Mouse (Mus musculus) lung, postnatal 25 days (tissue): ENCODE results near the gene Accs.

ENCODE experiments used
- DNase-seq: peaks from one replicate; pipeline ENCODE4 v3.0.0; 2022; ENCODE audit warnings: low spot score

Accs gene

DNA sequence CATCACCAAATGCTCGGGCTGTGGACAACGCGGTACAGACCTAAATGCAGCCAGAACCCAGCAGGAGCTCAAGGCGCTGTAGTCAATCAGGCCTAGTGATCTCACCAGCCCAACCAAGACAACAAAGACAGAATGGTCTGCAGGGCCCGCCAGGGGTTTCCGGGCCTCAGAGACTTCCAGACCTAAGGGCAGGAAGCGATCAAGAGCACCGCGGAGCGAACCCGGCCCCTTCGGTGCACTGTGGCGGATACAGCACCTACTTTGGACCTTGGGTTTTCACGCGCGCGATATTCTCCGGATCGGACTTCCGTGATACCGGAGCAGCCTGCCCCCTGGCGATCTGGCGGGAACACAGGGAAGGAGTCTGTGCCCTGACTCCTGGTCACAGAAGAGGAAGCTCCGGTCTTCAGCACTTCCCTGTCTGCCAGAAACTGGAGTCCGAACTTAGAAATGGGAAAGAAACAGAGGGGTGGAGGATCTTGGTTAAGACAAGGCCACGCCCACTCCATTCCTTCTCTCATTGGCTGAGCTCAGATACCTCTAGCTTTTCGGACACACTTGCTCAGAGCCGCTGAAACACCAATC, at the start of gene Accs:
Gene Accs (minus strand): TSS at position 439 of the 585 bp plus-strand sequence.
- DNase-seq, result peak; percentile 85

DNA sequence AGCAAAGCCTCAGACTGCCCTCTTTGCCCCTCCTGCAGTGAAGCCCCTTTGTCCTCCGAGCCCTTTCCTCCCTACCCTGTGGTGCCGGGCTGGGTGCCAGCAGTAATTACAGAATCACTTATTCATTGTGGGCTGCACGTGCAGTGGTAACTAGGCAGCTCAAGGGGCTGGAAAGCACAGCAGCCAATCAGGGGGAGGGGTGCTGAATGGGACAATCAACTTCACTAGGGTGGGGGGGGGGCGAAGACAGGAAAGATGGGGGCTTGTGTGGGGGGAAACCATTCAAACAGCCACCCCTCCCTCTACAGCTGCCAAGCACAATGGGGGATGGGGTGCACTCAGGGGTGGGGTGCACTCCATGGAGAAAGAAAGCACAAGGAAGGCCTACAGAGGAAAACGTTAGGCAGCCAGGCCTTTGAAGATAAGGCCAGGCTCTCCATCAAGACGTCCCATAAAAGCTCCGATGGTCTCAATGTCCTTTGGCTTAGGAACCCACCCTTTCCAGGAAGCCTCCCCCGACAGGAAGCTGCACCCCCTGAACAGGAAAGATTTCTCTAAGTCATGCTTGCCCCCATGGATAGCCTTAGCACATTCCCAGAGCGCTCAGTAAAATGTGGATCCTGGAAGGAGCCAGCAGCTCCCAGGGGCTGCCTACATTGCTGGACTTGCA, 42.0 kb upstream of the Accs start:
- peak; percentile 69 for DNase-seq

DNA sequence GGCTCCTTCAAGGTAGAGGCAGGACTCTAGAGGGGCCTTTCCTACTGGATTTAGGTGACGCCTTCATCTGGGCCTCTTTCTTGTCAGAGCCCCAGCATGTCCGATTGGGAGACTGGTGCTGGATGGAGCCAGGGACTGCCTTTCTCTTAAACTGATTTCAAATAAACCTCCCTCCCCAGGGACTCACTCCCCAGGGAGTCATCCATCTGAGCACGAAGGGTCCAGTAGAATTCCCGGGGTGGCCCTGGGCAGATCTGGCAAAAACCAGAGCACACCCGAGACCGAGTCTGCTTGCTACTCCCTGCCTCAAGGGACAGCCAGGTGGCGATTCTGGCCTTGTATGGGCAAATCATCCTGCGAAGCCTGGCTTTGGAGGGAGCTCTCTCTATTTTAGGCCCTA, 40.4 kb upstream of the Accs start:
- DNase-seq, result no peak

DNA sequence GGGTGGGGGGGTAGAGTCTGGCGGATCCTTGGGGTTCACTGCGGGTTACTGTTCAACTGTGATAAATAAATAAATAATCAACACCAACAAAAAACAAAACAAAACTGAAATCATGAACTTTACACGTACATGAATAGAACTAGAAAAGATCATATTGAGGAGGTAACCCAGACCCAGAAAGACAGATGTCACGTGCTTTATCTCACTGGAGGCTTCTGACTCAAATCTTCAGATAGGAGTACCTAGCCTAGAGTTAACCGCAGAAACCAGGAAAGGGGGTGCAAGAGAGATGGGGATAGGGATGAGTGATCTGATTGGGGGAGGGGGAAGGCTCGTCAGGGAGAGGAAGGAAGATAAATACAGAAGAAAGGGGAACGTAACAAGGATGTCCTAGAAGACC, 39.3 kb upstream of the Accs start:
- DNase-seq, result no peak

DNA sequence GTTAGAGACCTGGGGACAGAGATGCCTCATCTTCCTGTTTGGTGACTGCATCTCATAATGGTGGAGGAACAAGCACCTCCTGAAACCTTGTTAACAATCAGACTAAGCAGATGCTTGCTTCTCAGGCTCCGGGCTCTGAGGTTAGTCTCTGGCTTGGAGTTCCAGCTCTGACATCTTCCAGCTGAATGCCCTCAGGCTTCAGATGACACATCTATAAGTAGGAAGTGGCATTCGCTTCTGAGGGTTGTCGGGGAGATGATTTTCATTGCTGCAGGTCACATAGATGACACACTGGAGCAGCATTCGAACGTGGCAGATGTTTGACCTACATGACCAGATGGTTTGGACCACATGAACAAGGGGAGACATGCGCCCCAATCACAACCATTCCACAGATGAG, 38.6 kb upstream of the Accs start:
- no peak for DNase-seq

DNA sequence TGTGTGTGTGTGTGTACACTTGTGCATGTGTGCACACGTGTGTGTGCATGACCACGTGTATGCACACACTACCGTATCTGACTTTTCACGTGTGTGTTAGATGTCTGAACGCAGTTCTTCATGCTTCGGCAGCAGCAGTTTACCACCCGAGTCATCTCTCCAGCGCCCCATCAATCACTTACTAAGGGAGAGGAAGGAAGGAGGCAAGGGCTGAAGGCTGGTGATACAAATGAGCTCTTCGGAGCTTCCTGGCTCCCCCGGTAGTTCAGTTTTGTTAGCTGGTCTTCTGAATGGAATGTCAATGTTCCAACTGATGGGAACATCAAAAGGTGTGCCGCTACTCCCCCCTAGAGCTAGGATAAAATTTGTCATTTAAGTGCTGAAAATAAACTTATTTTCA, 37.5 kb upstream of the Accs start:
- DNase-seq, result peak; percentile 62

DNA sequence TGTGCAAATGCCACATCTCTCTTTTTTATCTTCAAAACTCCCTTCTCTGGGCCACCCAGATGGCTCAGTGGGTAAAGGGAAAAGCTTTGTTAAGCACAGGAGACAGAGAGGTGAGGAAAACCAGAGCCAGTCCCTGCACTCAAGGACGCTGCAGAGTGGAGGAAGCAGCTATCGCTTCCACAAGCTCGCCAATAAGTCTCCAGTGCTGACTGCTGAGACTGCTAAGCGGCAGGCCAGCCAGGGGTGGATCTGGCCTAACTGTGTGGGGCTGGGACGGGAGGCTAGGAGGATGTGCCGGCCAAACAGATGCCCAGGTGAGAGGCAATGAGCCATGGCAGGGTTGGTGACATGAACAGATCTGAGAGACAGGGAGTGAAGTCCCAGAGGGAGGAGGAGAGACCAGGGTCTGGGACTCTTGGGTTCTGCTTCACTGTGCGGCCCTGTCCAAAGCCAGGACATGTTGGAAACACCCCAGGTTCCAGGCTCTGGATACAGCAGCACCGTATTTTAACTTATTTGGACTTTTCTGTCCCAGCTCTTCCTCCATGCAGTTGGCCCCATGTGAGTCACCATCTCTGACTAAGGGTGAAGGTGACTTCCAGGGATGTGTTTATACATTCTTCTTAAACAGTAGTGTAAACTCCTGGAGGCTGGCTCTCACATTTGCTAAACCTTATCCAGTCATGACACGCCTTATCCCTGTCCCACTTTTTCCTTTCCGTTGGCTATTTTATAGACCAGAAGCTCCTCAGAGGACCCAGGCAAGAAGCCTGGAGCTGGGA, 36.5 kb upstream of the Accs start:
- no peak for DNase-seq

DNA sequence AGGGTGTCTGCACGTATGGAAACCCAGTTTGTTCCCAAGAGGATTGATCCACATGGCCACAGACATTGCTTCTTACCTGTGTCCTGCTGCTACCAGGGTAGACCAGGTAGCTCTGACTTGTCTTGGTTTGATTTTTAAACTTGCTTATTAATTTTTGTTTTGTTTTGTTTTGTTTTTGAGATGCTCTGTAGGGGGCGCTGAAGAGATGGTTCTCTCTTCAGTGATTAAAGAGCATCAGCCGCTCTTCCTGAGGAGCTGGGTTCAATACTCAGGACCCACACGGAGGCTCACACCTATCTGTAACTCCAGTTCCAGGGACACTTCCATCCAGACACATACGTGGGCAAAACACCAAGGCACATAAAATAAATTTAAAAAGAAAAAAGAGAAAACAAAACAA, 33.3 kb upstream of the Accs start:
- no peak for DNase-seq

DNA sequence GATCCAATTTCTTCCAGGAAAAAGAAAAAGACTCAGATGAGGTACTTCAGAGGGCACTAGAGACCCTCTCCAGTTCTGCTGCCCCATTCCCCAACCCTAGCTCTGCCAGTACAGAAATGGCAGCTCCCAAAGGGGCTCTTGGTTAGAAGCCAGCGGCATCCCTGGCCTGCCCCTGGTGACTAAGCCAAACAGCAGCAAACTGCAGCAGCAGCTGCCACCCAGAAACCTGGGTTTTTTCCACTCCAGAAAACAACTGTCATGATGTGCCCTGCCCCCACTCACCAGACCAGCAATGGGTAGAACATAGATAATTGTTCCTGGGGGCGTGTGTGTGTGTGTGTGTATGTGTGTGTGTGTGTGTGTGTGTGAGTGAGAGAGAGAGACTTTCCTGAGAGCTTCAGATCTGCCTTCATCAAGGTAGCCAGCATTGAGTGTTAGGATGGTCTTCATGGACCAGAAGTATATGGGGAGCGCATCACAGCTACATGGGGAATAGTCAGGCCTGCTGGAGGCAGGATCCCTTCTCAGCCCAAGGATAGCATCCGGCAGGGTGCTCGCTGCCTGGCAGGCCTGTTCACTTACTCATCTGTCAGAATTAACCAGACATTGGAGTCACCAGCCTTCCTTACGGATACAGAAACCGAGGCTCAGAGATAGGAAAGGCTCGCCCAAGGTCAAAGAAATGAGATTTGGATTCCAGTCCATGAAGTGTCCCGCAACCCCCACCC, 32.1 kb upstream of the Accs start:
- no peak for DNase-seq

DNA sequence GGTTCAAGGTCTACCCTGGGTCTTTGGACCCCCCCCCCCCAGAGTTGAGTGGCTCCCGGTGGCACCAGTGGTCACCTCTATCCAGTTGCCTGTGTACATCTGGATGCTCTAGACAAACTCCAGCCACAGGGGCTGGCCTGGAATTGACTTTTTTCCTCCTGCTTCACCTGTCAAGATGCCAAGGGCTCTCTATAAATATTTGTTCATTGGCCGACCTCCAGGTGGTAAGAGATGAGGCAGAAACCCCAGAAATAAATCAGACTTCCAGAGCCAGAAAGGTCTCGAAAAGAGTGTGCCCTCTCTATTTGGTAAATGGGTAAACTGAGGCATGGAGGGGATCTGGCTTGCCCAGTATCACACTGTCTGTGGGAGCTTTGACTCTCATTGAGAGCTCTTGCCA, 31.2 kb upstream of the Accs start:
- DNase-seq, result no peak

DNA sequence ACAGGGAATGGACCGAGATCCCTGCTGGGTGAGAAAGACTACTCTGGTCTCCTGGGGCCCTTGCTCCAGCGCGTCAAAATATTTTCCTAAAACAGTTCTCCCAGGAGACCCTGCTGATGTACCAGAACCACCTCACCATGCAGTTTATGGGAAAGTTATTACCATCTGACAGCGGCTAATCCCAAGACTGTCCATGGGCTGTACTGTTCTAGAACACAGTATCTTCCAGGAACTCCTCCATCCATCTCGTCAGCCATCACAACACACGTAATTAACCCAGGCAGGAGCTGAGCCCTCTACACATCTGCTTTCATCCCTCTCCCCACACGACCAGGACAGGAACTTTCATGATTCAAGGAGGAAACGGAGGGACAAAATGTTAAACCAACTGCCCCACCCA, 30.7 kb upstream of the Accs start:
- DNase-seq, result no peak

DNA sequence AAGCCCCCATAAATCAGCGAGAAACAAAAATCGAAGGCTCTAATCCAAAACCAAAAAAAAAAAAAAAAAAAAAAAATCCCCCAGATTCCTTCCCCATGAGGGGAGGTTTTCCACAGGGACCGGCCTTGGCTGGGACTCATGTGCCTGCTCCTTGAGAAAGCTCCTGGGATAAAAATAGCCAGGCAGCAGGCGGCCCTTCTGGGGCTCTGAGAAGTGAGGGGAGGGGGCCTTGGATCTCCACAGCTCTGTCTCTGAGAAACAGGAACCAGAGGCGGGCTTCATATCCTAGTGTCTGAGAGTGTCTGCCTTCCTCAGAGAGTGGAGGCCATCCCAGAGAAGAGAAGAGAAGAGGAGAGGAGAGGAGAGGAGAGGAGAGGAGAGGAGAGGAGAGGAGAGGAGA, 27.3 kb upstream of the Accs start:
- DNase-seq, result no peak

DNA sequence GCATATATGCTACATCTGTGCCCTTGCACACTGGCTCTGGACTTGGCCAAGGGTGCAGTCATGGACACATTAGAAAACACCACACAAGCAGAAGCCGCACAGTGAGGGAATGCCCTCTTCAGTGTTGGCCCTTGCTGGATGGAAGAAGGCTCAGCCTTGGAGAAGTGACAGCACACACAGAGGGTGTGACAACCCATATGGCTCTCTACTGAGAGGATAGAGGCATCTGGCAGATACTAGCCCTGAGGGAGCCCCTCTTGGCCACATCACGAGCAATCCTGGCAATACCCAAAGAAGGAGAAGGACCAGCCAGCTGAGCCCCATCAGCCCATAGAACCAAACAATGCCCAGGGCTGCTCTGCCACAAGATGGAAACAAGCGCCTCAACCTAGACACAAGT, 24.9 kb upstream of the Accs start:
- DNase-seq, result no peak

DNA sequence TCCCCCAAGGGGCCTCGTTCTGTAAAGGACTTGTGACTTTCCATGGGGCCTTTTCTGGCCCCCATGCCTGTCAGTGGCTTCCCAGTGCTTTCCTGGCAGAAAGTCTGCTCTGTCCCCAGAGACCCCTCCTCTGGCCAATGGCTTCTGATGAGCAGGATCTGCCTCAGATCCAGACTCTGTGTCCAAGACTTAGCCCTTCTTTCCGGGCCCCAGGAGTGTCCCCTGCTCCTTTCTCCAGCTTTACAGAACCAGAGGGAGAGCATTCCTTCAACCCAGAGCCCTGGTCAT, 24.4 kb upstream of the Accs start:
- DNase-seq, result no peak

DNA sequence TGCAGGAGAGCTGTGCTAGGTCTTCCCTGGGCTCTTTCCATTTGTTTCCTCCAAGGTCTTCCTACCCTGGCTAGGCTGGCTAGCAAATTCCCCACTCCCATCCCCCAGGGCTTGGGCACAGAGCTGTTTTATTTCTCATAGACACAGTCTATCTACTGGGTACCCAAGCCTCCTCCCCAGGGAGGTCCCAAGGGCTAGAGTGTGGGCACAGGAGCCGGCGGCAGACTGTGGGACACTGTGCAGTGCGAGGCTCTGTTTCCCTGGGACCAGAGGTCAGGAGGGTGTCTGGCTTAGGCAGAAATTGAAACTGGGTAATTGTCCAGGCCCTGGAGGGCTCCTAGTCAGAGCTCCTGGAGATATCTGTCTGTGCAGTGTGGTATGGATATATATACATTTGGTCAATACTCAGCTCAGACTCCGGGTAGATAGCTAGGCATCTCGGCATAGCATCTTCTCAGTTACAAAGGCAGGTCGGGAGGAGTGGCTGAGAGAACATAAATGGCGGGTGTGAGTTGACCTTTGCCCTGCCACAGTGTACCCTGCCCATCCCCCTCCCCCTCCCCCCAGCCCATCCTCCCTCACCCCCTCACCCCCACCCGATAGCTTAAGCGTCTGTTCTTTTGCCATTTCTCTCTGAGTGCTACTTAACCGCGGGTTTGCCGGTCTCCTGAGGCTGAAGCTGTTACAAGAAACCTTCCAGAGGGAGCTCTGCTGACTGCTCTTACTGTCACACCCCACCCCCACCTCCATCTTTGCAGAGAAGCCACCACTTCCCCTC, 23.9 kb upstream of the Accs start:
- no peak for DNase-seq

DNA sequence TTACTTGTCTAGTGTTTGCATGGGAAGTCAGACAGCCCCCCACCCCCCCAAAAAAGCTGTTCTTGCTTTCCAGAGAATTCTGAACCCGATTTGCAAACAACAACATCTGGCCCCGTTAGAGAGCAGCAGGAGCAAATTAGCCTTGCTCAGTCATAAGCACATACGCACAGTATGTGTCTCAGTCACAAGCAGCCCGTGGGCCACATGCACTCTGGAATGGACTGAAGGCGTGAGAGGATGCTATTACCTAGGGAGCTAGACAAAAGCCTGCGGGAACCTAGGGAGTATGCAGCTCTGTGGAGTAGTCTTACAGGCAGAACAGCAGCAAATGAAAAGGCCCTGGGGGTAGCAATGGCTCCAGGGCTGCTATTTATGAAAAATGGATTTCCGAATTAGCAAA, 22.5 kb upstream of the Accs start:
- DNase-seq, result no peak

DNA sequence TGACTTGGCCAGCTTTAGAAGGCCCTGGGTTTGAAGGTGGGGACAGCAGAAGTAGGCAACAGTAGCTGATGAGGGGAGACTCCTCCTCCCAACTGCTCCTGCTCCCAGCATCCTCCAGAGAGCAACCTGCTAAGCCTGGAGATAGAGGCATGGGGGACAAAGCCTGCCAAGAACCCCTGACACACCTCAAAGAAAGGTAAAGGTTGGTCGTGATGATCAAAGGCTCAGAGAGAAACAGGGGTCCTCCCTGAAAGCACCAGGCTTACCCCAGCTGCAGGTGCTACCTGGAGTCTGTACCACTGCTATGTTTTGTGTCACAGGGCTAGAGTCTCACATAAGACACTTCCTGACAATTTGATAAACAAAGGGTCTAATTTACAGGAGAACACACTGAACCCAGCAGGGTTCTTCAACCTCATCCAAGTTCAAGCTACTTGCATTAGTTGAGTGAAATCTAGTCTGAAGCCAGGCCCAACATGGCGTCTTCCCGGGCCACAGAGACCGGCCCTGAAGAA, 21.7 kb upstream of the Accs start:
- DNase-seq, result no peak

DNA sequence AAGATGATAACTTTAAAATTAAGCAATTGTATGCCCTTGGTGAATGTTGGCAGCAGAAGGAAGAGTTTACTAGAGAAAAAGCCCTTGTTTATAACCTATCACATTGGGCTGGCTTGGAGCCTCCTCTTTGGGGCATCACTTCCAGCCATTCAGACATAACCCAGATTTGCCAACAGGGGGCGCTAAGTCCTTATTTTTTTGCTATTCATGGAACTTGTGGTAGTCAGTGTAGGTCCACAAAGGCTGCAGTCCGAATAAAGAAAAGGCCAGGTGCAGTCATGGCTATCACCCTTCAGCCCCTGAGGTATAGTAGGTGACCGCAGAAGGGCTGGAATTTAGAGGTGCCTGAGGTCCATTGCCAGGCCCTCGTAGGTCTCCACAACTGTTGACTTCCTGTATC, 21.1 kb upstream of the Accs start:
- DNase-seq, result peak; percentile 65

DNA sequence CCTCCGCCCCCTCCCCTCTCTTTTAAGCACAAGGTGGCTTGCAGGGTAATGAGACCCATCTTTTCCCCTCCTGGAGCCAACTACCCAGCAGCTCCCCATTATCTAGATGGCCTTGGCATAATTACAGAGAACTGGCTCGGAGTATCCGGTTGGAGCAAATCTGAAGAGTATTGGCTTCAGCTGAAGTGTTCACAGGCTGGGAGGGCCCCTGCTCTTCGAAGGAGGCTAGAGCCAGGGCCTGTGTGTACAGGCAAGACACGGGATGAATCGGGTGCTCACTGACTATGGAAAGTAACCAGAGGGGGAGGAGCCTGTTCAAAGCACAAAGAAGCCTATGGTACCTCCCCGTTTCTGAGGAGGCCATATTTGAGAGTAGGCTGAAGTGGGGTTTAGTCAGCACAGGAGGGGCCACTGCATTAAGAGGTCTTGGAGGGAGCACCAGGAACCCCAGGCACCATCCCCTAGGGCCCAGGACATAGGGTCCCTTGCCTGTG, 19.4 kb upstream of the Accs start, which contains the start of gene Accsl:
Gene Accsl (minus strand): TSS at position 51 of the 494 bp plus-strand sequence.
- DNase-seq, result no peak

DNA sequence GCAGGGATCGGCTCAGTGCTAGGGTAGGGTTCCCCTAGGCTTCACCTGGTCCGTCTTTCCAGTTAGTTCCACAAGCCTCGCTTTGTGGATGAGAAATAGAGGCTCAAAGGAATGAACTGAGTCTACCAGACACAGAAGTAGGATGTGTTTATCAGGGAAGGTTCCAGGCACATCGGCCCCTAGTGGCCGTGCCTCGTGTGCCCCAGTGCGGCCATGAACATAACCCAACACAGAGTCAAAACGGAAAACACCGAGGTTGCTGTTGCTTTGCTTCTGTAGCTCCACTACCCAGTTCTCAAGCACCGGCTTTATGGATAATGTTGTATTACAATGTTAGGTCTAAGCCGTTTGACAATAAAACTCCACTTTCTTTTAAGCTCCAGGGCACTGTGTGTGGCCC, 18.8 kb upstream of the Accs start:
- DNase-seq, result no peak

DNA sequence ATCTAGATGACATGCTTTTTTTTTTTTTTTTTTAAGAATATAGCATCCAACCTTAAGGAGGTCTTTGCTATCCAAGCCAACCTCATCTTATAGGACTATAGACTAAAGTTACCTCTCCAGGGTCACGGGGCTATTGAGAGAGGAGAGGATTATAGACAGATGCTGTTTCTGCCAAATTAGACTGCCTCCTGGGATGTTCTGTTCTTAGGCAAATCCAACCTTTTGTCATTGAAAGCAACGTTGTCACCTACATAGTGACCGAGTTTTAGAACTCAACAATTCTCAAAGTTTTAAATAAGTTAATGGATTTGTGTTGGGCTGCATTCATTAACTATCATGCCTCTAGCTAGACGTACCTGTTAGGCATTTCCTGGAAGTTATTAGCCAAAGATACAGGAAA, 13.5 kb upstream of the Accs start:
- no peak for DNase-seq

DNA sequence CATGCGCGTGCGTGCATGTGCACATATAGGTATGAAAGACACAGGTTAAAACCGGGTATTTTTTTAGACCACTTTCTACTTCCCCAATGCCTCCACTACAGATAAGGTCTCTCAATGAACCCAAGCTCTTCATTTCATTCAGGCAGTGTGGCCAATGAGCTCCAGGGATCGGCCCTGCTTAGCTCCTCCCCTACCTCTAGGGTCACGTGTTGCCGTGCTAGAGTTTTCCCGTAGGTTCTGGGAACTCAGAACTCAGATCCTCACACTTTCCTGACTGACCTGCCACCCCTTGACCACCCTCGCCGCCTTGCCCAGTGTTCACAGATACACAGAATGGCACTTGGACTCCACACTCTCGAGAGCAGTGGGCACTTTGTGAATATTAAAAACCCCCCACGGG, 9.1 kb upstream of the Accs start:
- DNase-seq, result no peak
